Mouse (Mus musculus): ENCODE results near the gene Rnpepl1.

DNA sequence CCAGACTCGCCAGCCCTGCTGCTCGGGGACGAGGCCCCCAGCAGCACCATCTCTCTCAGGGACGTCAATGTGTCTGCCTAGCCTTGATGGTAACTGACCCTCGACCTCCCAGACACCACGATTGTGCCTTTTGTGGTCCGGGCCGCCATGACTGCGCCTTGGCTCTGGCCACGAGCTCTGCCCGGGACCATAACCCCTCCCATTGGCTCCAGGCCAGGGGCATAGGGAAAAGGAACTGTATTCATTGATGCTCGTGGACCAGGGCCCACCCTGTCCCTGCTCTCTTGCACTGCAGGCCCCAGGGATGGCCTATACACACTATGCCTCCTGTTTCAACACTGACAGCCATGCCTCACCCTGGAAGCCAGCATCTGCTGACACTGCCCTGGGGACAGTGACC, 9.2 kb downstream of the Rnpepl1 start:
- TF ChIP-seq CTCF (IDR thresholded peaks at IDR 0.05) (no peak), EP300 (IDR thresholded peaks at IDR 0.05) (no peak)
